Mouse (Mus musculus): ENCODE results near the gene Aspg.

Gene Aspg

DNA sequence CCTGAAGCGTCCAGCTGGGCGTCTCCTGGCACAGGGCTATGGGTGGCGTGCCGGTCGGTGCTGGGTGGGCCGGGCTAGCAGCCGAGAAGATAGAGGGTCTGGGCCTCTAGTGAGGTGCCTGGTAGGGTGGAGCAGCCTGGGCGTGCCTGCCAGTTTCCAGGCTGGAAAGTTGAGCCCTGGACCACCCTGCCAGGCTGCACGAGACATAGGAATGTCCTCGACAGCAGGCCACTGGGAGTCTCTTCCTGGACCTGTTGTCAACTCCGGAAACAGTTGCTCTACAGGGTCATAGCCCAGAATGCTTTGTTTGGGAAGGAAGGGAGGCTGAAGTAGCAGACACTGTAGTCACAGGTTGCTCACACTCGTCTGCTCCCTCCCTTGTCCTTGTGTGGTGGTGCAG is 47.1 kb downstream of the Aspg start:
- no peak for DNase-seq

DNA sequence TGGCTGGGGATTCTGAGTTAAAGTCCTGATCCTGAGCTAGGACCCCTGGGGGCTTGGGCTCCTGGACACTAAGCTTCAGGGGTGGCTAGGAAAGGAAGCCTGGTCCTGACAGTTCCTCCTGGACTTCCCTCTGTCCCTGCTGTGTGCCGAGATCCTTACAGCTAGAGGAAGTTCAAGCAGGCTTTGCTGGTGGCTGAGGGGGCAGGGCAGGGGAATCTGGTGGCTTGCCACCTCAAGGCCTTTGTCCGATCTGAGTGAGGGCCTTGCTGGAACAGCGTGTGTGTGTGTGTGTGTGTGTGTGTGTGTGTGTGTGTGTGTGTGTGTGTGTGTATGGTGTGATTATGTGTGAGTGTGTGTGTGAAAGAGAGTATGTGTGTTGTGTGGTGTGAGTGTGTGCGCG is 48.0 kb downstream of the Aspg start:
- no peak for DNase-seq

DNA sequence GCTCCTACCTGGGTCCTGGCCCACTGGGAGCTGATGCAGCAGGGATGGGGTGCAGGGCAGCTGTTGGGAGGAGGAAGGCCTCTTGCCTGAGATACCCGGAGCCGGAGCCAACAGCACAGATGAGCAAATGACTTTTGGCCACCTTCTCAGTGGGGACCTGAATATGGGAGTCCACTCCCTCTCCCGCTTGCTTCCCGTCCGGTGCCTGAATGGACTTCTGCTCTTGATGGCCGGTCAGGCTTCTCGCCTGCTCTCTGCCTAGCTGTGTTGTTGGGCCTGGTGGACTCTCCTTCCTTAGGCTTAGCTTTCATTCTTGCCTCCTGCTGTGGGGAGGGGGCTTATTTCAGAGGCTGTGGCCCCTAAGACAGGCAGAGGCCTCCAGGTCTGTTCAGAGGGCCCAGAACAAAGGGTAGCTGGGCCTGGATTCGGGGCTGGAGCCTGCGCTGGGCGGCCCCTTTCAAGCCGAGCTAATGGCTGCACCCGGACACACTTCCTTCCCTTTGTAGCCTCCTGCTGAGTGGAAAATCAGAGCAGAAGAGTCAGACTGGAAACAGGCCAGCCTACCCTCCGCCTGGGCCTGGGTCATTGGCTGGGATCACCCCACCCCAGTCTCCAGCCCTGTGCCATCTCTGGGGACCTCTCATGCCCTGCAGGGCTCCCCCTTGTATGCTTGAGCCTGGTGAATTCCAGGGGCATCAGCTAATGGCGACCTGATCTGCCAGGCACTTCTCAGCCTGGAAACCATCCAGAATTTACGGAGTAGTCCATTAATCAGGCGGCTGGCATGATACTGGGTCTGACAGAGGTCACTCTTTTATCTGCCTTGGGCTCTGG is 49.0 kb downstream of the Aspg start:
- DNase-seq = no peak

DNA sequence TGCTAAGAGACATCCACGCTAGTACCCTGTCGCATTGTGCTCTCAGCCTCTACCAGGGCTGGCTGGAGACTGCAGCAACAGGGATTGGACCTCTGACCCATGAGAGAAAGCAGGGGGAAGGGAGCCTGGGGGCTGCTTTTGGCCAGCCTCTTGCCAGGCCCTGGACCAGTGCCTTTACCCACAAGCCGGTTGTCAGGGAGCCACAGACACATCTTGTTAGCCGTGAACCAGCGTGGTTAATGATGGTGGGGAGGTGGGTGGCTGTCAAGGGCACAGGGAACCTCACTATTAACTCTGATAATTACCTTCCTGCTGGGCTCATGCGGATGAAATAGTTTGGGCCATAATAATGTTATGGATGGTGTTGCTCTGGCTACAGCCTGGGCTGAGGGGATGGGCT is 50.3 kb downstream of the Aspg start:
- no peak for DNase-seq

DNA sequence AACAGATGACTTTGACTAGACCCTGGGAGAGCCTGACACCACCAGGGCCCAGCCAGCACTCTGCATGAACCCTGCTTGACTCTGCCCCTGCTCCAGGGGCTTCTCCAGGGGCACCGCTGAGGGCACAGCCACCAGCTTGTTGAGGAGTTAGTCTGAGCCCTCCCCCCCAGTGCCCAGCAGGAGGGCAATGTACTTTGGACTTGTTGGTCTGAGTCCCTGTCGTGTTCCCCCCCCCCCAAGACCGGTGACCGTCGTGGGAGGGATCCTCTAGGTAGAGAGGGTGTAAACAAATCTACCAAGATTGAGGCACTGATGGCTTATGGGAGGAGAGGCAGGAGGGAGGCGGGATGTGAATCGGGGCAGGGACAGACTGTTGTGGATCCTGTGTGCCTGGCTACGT is 51.8 kb downstream of the Aspg start:
- no peak for DNase-seq

DNA sequence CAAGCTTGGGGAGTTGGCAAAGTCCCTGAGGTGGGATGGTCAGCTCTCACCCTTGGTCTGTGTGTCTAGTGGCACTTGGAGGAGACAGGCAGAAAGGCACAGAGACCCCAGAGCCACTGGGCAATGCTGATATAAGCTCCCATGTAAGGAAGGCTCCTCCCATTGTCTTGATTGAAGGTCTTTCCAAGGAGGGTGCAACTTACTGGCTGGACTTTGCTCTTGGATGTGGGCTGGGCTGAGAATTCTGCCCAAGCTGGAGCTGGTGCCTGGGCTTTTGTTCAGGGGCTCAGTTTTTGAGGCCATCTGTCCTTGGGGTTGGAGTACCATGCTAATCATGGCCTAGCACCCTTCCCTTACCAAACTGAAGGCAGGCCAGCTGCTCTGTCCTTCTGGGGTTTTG is 52.3 kb downstream of the Aspg start:
- DNase-seq = no peak

DNA sequence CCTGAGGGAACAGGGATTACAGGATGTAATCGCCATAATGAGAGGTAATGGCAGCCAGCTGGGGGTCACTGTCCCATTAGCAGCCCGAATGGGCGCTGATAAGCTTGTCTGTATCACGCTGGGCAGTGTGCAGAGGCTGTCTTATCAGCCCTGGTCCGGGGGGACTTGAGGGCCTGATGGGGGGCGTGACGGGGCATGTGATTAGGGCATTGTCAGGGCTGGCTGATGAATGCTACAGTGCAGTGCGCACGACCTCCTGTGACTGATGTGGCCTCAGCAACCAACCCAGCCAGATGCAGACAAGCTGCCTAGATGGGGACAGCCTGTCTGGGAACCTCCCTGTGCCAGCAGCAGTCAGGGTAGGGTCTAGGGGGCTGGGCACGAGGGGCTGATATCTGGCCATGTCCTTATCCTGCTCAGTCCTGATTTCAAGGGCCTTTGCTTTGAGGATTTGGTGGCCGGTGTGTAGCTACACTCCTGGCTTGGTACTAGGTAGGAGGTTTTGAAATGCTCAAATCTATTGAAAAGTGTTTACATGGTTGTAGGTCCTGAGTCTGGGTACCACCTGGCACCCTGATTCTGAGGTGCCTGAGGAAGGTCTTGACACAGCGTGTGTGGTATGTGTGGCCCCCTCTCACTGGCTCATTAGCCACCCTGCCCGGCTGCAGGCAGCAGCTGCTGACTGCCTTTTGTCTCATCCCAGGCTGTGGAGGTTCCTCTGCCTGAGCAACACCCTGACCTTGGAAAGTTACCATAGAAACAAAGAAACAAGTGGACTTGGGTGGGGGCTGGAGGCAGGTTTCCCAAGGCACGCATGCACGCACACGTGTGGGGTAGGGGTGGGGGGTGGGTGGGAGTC is 57.7 kb downstream of the Aspg start:
- DNase-seq = no peak

DNA sequence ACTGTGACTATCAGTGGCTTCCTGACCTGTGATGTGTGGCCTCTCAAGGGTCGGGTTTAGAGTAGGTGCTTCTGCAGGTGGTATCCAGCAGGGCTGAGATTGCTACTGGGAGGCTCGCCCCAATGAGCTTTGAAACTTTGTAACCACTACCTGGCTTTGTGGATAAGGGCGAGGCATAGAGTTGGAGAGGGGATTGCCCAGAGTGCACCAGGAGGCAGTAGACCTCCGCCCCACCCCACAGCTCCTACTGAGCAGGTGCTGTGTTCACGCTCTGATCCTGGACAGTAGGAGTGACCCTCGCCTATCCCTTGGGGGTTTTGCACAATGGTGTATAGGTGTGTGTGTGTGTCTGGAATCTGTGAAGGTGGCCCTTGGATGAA is 58.4 kb downstream of the Aspg start:
- no peak for DNase-seq

DNA sequence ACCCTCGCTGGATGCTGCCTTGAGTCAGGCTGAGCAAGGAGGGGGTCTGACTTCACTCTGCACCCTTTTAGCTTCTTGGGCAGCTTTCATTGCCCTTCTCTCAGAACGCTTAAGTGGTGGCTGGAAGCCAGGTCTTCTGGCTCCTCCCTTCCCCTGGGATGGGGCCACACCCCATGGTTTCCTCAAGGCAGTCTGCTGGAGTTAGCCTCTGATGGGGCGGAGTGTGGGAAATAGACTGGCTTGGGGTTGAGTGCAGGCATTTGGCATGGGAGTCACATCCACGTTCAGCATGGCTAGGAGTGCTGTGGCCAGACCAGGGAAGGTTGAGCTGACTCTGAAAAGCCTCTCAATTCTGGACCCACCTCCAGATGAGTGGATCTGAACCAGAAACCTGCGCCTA is 62.8 kb downstream of the Aspg start:
- DNase-seq = no peak

DNA sequence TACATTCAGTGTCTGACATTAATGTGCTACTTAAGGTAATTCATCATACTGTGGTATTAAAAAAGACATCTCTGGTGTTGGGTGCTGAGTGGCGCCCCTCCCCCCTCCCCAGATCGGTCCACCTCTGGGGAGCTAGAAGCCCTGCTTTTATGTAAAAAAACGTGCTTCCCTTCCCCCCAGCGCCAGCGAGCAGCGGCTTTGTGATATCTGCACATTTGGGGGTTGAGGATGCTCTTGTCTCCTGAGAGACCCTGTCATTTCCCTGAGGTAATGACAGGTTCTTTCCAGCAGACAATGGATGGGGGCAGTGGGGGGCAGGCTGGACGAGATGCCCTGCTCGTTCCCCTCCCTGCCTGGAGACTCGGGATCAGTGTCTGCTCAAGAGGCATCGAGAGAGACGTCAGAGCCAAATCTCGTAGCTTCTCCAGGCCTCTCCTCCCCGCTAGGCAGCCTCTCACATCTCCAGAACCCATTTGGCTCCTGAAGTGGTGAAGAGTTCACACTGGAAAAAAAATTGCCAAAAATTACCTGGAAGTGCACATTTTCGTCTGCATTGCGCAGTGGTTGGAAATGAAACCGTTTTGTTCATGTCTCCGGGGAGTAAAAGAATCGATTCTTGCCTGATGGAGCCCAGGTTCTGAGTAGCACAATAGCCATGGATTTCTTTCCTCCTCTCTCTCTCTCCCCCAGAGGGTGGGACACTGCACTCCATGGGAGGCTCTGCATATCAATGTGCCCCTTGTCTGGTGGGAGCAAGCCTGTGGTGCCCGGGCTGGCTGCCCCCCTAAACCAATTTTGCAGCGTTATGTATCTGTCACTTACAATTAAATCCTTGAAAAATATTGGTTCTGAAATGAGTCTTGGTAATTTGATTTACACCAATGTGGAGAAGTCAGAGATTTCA is 64.4 kb downstream of the Aspg start:
- no peak for DNase-seq

DNA sequence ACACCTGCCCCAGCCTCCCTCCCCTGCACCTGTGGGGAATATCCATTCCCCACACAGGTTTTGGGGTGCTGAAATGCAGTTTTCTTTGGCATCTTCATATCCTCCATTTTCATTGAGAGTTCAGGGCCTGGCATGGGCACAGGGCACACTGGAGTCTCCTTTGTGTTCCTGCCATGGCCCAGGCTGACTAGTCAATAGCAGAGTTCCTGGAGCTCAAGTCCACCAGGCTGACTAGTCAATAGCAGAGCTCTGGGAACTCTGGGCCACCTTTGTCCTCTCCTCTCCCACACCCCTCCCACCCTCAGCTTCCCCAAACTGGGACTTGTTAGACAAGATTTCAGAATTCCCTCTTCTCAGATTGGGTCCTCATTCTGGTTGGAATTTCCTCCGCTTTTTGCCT is 65.2 kb downstream of the Aspg start:
- DNase-seq = no peak

DNA sequence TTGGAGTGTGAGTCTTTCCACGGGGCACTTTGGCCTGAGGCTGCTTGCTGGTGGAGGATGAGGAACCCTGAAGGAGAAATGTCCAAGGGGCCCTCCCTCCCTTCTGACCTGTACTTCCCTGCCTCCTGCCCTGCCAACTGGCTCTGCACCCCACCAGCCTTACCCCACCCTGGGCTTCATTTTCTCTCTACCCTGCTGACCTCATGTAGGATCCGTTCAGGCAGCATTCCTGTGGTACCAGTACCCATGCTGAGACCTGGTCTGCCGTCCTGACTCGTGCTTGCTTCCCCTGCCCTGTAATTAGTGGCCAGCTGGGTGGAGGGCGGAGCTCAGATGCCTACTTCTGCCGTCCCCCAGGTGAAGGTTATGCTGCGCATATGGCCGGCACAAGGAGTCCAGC is 65.7 kb downstream of the Aspg start:
- no peak for DNase-seq
